Mouse (Mus musculus): ENCODE measurements around the gene Fbxo46. TPM values are rescaled to one million over a fixed set of nuclear protein-coding genes. Genes with fewer than 3 reads are reported as not detected.

Fbxo46 gene
- polyA plus RNA-seq, 1 experiment from 2014 or later, result 3.6 TPM

DNA sequence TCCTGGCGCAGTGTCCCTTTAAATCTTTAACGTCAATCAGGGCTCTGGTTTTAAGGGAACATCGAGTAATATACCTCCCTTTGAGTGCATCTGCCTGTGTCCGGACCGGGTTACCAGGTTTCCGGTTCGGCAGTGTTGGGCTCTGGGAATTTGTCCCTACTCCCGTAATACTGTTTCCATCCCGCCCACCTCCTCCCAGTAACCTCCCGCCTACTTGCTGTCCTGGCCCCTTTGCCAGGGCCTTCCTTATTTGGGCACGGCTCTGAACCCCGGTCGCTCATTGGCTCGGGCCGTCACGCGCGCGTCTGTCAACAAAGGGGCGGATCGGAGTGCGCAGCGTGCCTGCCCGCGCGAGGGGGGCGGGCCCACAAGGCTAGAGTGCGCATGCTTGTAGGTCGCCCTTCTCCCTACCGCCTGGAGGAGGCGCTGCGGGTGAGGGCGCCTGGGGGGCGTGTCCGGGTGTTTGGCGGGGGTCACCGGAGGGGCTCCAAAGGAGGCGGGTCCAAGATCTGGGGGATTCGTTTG, 11.7 kb downstream of the Fbxo46 start:
- Histone ChIP-seq H3K4me1 (ENCODE audit: insufficient read depth) (peaks cover 6% of the 10 kb centered on the region), H3K27ac (ENCODE audit: low read depth) (peak overlapping the region; percentile 24; the same call in 1 of the 2 replicates), H3K9me3 (ENCODE audit: low read length) (no peaks in the 10 kb centered on the region), H3K36me3 (replicated peaks; ENCODE audit: insufficient read depth, low read length) (peaks cover 13% of the 10 kb centered on the region), H3K27me3 (ENCODE audit: insufficient read depth, low read length) (no peaks in the 10 kb centered on the region), H3K4me2 (ENCODE audit: low read depth, low read length) (peak overlapping the region; percentile 82), H3K4me3 (ENCODE audit: low read depth, low read length) (peak overlapping the region; percentile 56), H3K9ac (replicated peaks) (peak overlapping the region; percentile 55)
- WGBS (ENCODE audit: insufficient replicate concordance), result 3% methylated on average over 39 of the region's 39 CpGs
- TF ChIP-seq EP300 (IDR thresholded peaks at IDR 0.05; ENCODE audit: low read depth) (no peak), CTCF (IDR thresholded peaks at IDR 0.05; ENCODE audit: low read depth) (peak; percentile 86)
- ATAC-seq (peak; percentile 99), DNase-seq (peak; percentile 95)

DNA sequence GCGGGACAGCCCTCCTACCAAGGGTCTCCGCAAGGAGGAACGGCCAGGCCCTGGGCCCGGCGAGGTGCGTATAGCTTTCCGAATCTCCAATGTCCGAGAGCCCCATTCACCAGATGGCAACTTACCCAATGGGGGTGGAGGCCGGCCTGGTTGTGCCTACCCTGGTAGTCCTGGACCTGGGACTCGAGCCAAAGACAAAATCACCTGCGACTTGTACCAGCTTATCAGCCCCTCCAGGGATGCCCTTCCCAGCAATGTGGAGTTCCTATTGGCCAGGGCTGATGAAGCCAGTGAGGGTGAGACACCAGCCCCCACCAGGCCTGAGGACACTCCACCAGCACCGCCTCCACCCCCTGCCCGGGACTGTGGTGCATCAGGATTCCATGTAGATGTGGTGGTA, 16.5 kb downstream of the Fbxo46 start:
- Histone ChIP-seq H3K4me1 (ENCODE audit: insufficient read depth) (peaks cover 6% of the 10 kb centered on the region), H3K27me3 (ENCODE audit: insufficient read depth, low read length) (no peaks in the 10 kb centered on the region), H3K4me2 (ENCODE audit: low read depth, low read length) (no peak overlapping the region), H3K27ac (ENCODE audit: low read depth) (no peak overlapping the region), H3K4me3 (ENCODE audit: low read depth, low read length) (no peak overlapping the region), H3K9ac (replicated peaks) (no peak overlapping the region), H3K9me3 (ENCODE audit: low read length) (no peaks in the 10 kb centered on the region), H3K36me3 (replicated peaks; ENCODE audit: insufficient read depth, low read length) (peaks cover 36% of the 10 kb centered on the region)
- ATAC-seq (no peak), DNase-seq (no peak)
- TF ChIP-seq CTCF (IDR thresholded peaks at IDR 0.05; ENCODE audit: low read depth), result no peak
- no peak for TF ChIP-seq EP300 (IDR thresholded peaks at IDR 0.05; ENCODE audit: low read depth)
- 85% methylated on average over 13 of the region's 13 CpGs for WGBS (ENCODE audit: insufficient replicate concordance)

DNA sequence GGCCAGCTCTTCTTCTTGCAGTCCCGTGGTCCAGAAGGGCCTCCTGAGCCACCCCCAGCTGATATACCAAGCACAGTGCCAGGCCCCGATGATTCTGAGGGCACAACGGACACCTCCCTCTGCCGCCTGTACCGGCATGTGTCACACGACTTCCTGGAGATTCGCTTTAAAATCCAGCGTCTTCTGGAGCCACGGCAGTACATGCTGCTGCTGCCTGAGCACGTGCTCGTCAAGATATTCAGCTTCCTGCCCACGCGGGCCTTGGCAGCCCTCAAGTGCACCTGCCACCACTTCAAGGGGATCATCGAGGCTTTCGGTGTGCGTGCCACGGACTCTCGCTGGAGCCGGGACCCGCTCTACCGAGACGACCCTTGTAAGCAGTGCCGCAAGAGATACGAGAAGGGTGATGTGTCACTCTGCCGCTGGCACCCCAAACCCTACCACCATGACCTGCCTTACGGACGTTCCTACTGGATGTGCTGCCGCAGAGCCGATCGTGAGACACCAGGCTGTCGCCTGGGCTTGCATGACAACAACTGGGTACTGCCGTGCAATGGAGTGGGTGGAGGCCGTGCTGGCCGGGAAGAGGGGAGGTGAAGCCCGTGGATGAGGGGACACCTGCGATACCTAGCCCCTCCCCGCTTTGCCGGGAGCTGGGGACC, 17.1 kb downstream of the Fbxo46 start:
- 83% methylated on average over 38 of the region's 38 CpGs for WGBS (ENCODE audit: insufficient replicate concordance)
- TF ChIP-seq CTCF (IDR thresholded peaks at IDR 0.05; ENCODE audit: low read depth) (no peak), EP300 (IDR thresholded peaks at IDR 0.05; ENCODE audit: low read depth) (no peak)
- H3K4me1 ChIP-seq (ENCODE audit: insufficient read depth), result peaks cover 3% of the 10 kb centered on the region
- H3K27ac ChIP-seq (ENCODE audit: low read depth), result no peak overlapping the region
- H3K9me3 ChIP-seq (ENCODE audit: low read length), result no peaks in the 10 kb centered on the region
- H3K27me3 ChIP-seq (ENCODE audit: insufficient read depth, low read length), result no peaks in the 10 kb centered on the region
- no peak overlapping the region for H3K9ac ChIP-seq (replicated peaks)
- H3K36me3 ChIP-seq (replicated peaks; ENCODE audit: insufficient read depth, low read length), result peaks cover 36% of the 10 kb centered on the region
- ATAC-seq (no peak), DNase-seq (no peak)
- H3K4me2 ChIP-seq (ENCODE audit: low read depth, low read length), result no peak overlapping the region
- H3K4me3 ChIP-seq (ENCODE audit: low read depth, low read length), result no peak overlapping the region

DNA sequence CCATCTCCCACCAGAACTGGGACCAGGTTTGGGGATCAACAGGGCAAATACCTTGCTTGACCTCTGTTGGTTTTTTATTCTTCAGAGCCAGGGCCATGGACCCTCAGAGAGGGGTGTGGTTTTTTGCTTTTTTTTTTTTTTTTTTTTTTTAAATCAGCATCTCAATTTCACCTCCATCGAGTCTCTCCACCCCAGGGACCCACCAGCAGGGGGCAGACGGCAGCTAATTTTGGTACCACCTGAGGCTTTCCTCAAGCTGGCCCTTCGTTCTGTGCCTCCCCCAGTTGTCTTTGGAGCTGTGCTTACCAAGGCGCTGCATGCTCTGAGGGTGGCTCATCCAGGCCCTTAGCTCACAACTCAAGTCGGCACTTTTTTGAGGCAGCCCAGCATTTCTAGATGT, 17.7 kb downstream of the Fbxo46 start:
- WGBS (ENCODE audit: insufficient replicate concordance), result 49% methylated on average over 5 of the region's 5 CpGs
- no peak overlapping the region for H3K4me2 ChIP-seq (ENCODE audit: low read depth, low read length)
- TF ChIP-seq EP300 (IDR thresholded peaks at IDR 0.05; ENCODE audit: low read depth), result no peak
- peak; percentile 51 for TF ChIP-seq CTCF (IDR thresholded peaks at IDR 0.05; ENCODE audit: low read depth)
- H3K36me3 ChIP-seq (replicated peaks; ENCODE audit: insufficient read depth, low read length), result peaks cover 36% of the 10 kb centered on the region
- no peak for ATAC-seq
- H3K4me1 ChIP-seq (ENCODE audit: insufficient read depth), result no peaks in the 10 kb centered on the region
- H3K27ac ChIP-seq (ENCODE audit: low read depth), result no peak overlapping the region
- no peak overlapping the region for H3K4me3 ChIP-seq (ENCODE audit: low read depth, low read length)
- peak; percentile 67 for DNase-seq
- H3K9ac ChIP-seq (replicated peaks), result no peak overlapping the region
- no peaks in the 10 kb centered on the region for H3K9me3 ChIP-seq (ENCODE audit: low read length)
- H3K27me3 ChIP-seq (ENCODE audit: insufficient read depth, low read length), result no peaks in the 10 kb centered on the region

DNA sequence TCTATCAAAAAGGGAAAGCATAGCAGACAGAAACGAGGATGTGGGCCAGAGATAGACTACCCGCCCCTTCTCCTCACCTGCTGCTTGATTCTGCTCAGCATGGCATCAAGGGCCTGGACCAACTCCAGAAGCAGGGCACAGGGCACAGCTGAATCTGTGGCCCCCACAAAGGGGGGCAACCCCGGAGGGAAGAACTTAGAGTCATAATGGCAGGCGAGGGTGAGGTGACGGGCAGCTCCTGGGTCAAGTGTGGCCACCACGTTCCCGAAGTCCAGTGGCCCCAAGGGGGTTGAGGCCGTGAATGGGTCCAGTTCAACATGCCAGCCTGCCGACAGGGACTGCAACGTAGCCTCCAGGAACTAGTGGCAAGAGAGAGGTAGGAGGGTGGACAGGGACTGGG, 27.1 kb downstream of the Fbxo46 start:
- 89% methylated on average over 10 of the region's 10 CpGs for WGBS (ENCODE audit: insufficient replicate concordance)
- Histone ChIP-seq H3K4me3 (ENCODE audit: low read depth, low read length) (no peak overlapping the region), H3K4me1 (ENCODE audit: insufficient read depth) (peaks cover 19% of the 10 kb centered on the region), H3K27me3 (ENCODE audit: insufficient read depth, low read length) (no peaks in the 10 kb centered on the region), H3K36me3 (replicated peaks; ENCODE audit: insufficient read depth, low read length) (peaks cover 5% of the 10 kb centered on the region), H3K9ac (replicated peaks) (no peak overlapping the region), H3K27ac (ENCODE audit: low read depth) (no peak overlapping the region), H3K9me3 (ENCODE audit: low read length) (no peaks in the 10 kb centered on the region), H3K4me2 (ENCODE audit: low read depth, low read length) (no peak overlapping the region)
- DNase-seq (no peak), ATAC-seq (no peak)
- TF ChIP-seq EP300 (IDR thresholded peaks at IDR 0.05; ENCODE audit: low read depth) (no peak), CTCF (IDR thresholded peaks at IDR 0.05; ENCODE audit: low read depth) (no peak)

DNA sequence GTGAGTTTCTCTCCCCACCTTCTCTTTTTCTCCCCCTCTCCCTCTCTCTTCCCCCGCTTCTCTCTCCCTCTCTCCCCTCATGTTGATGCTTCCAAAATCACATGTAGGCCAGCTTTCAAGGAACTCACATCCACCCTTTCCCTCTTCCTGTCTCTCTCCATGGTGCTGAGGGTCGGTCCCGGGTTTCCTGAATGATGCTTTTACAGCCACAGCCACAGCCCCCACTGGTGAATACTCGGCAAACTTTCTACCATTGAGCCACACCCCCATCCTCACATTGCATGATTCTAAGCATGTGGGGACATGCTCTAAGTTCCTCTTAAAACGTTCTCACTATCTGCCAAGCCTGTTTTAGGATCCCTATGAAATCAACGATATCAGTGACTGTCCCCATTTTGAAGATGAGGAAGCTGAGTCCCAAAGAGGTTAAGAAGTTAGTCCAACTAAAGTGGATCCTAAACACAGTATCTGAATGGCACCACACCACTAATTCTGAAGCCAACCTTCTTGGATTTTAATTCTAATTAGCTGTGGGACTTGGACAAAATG, 27.9 kb downstream of the Fbxo46 start:
- 40% methylated on average over 6 of the region's 6 CpGs for WGBS (ENCODE audit: insufficient replicate concordance)
- no peak overlapping the region for H3K4me2 ChIP-seq (ENCODE audit: low read depth, low read length)

More for the DNA sequence above, 27.9 kb downstream of the Fbxo46 start:
- DNase-seq (no peak), ATAC-seq (no peak)
- no peak overlapping the region for H3K27ac ChIP-seq (ENCODE audit: low read depth)
- H3K4me1 ChIP-seq (ENCODE audit: insufficient read depth), result peaks cover 19% of the 10 kb centered on the region
- no peak for TF ChIP-seq CTCF (IDR thresholded peaks at IDR 0.05; ENCODE audit: low read depth)
- TF ChIP-seq EP300 (IDR thresholded peaks at IDR 0.05; ENCODE audit: low read depth), result no peak
- no peak overlapping the region for H3K4me3 ChIP-seq (ENCODE audit: low read depth, low read length)
- peaks cover 11% of the 10 kb centered on the region for H3K36me3 ChIP-seq (replicated peaks; ENCODE audit: insufficient read depth, low read length)
- H3K9ac ChIP-seq (replicated peaks), result no peak overlapping the region
- no peaks in the 10 kb centered on the region for H3K9me3 ChIP-seq (ENCODE audit: low read length)
- H3K27me3 ChIP-seq (ENCODE audit: insufficient read depth, low read length), result no peaks in the 10 kb centered on the region
